Comparison of ENCODE assay signal across 12 mouse cellular contexts in the genomic region with DNA sequence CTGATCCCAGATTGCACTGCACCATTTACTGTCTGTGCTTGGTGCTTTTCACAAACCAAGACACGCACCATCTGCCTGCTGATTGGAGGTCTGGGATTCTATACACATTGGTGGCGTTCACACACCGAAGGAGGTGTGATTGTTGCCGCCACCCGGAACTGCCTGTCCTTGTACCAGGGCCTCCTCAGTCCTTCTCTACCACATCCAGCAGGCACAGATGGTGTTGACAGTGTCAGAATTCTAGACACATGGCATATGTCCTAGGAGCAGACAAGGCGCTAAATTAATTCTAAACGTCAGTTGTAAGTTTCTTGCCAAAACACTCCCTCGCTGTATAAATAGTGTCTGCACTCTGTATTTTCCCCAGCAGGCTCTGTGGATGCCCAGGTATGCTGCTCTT.
A peak's percentile ranks its signal among the peaks of the same experiment; 100 is the strongest.
DNase-seq lines count a peak whose midpoint lies in the region; ATAC-seq and TF ChIP-seq lines count a peak whose summit lies in the region.
"Had no signal": no experiment of that assay in that cellular context is flagged by ENCODE, and none has a peak within 500 bp of the region (broad histone marks: within the 10 kb centered on the region; RNA-seq: fewer than 3 reads in every experiment).

No protein-coding gene starts in this region.

- H3K9me3 ChIP-seq in forebrain, postnatal 0 days (ENCODE audit: low read length) = no peaks in the 10 kb centered on the region
- H3K9me3 ChIP-seq: neural tube, embryonic 15.5 days had no signal

- DNase-seq in gastrocnemius, adult 2 months = peak; percentile 24
- DNase-seq in gastrocnemius, postnatal 4 days (ENCODE audit: low spot score in 2 of 2) = no peak
- DNase-seq in forebrain, postnatal 0 days = peak; percentile 86
- DNase-seq in layer of hippocampus, adult 18-20 months (ENCODE audit: low spot score in 2 of 2) = peak; percentile 81 to 94
- DNase-seq in right cerebral cortex, adult 2 months (ENCODE audit: low spot score in 2 of 2) = peak; percentile 81 to 83
- no peak for DNase-seq in ovary, postnatal 10 days (ENCODE audit: low spot score)
- no peak for DNase-seq in lung, postnatal 4 days
- no peak for DNase-seq in thymus, postnatal 36 days
- DNase-seq: kidney, postnatal 25 days; thymus, postnatal 14 days had no signal

- H3K27me3 ChIP-seq in forebrain, postnatal 0 days (ENCODE audit: insufficient read depth, low read length) = no peaks in the 10 kb centered on the region
- H3K27me3 ChIP-seq: CH12.LX; neural tube, embryonic 15.5 days had no signal

- no peak overlapping the region for H3K4me3 ChIP-seq in gastrocnemius, adult 2 months
- no peak overlapping the region for H3K4me3 ChIP-seq in forebrain, postnatal 0 days (ENCODE audit: low read depth, low read length)
- H3K4me3 ChIP-seq: neural tube, embryonic 15.5 days had no signal

- 41% methylated on average over 8 of the region's 8 CpGs for WGBS in forebrain, postnatal 0 days

- peak; percentile 96 for ATAC-seq in forebrain, postnatal 0 days

- H3K4me1 ChIP-seq in forebrain, postnatal 0 days (ENCODE audit: insufficient read depth) = no peaks in the 10 kb centered on the region
- H3K4me1 ChIP-seq: neural tube, embryonic 15.5 days had no signal

- no peak overlapping the region for H3K9ac ChIP-seq in forebrain, postnatal 0 days
- H3K9ac ChIP-seq: neural tube, embryonic 15.5 days had no signal

- no peaks in the 10 kb centered on the region for H3K36me3 ChIP-seq in forebrain, postnatal 0 days (ENCODE audit: insufficient read depth)
- H3K36me3 ChIP-seq: neural tube, embryonic 15.5 days had no signal

- H3K27ac ChIP-seq in gastrocnemius, adult 2 months = no peak overlapping the region
- no peak overlapping the region for H3K27ac ChIP-seq in forebrain, postnatal 0 days (ENCODE audit: low read depth, low read length)
- H3K27ac ChIP-seq: neural tube, embryonic 15.5 days had no signal

- H3K4me2 ChIP-seq in forebrain, postnatal 0 days (ENCODE audit: low read depth) = no peak overlapping the region
- H3K4me2 ChIP-seq: neural tube, embryonic 15.5 days had no signal

- TF ChIP-seq CTCF in gastrocnemius, adult 2 months (IDR thresholded peaks at IDR 0.05) = no peak
- no peak for TF ChIP-seq CTCF in forebrain, postnatal 0 days (IDR thresholded peaks at IDR 0.05; ENCODE audit: low read depth)

- intact Hi-C loops in gastrocnemius, adult 2 months (cut with DNase I) = no loop called here

Comparison
In these comparisons a context has a peak if more than half of its experiments do, and no peak if none do; other contexts are left out.
1. DNase-seq: peak in gastrocnemius, adult 2 months (single experiment), forebrain, postnatal 0 days (single experiment), layer of hippocampus, adult 18-20 months (2 of 2) and right cerebral cortex, adult 2 months (2 of 2); none in gastrocnemius, postnatal 4 days (0 of 2), ovary, postnatal 10 days (single experiment), lung, postnatal 4 days (0 of 2) and thymus, postnatal 36 days (0 of 2).